Mouse (Mus musculus) lung, postnatal 0 days (tissue): ENCODE results near the gene Pdxdc1. TPM values are rescaled to one million over a fixed set of nuclear protein-coding genes. Genes with fewer than 3 reads are reported as not detected.
A peak's percentile ranks its signal among the peaks of the same experiment; 100 is the strongest.

Experiments used
- ATAC-seq: fragments of 200-750 bp; cut with Nextera tagmentation; 2 replicates; pipeline ENCODE4 v1.8.0; 2017; ENCODE audit warnings: moderate library complexity
- DNase-seq: peaks from one replicate; pipeline ENCODE4 v3.0.0-alpha.2; 2016; ENCODE audit warnings: low spot score
- H3K27ac ChIP-seq: fragments of 300-500 bp; sonication (generic); 2 replicates; pipeline ENCODE4 v1.5.1; 2014; ENCODE audit warnings: antibody characterized with exemption, mild to moderate bottlenecking, low read length, mixed read lengths
- H3K27me3 ChIP-seq: fragments of 300-500 bp; sonication (generic); replicated peaks from 2 replicates; pipeline ENCODE4 v1.6.1; 2014; ENCODE audit warnings: low read length, mixed read lengths; ENCODE audit not compliant: insufficient read depth
- H3K36me3 ChIP-seq: fragments of 300-500 bp; sonication (generic); 2 replicates; pipeline ENCODE4 v1.6.1; 2014; ENCODE audit warnings: low read length, mixed read lengths; ENCODE audit not compliant: insufficient read depth
- H3K4me1 ChIP-seq: fragments of 300-500 bp; sonication (generic); 2 replicates; pipeline ENCODE4 v1.6.1; 2014; ENCODE audit warnings: antibody characterized with exemption, low read depth, low read length, mixed read lengths; ENCODE audit not compliant: insufficient read depth
- H3K4me2 ChIP-seq: fragments of 300-500 bp; sonication (generic); replicated peaks from 2 replicates; pipeline ENCODE4 v1.6.1; 2014; ENCODE audit warnings: low read depth, mild to moderate bottlenecking, low read length, moderate library complexity, mixed read lengths
- H3K4me3 ChIP-seq: fragments of 300-500 bp; sonication (generic); 2 replicates; pipeline ENCODE4 v1.5.1; 2014; ENCODE audit warnings: low read depth, low read length
- H3K9ac ChIP-seq: fragments of 300-500 bp; sonication (generic); replicated peaks from 2 replicates; pipeline ENCODE4 v1.6.1; 2014; ENCODE audit warnings: low read depth, mild to moderate bottlenecking
- H3K9me3 ChIP-seq: fragments of 300-500 bp; sonication (generic); 2 replicates; pipeline ENCODE4 v1.6.1; 2016; ENCODE audit warnings: low read length, mixed read lengths
- CTCF ChIP-seq: IDR thresholded peaks from 2 replicates; pipeline ENCODE4 v1.5.1; 2016; ENCODE audit warnings: antibody characterized with exemption, mild to moderate bottlenecking
- EP300 ChIP-seq: IDR thresholded peaks from 2 replicates; pipeline ENCODE4 v1.6.1; 2016; ENCODE audit warnings: antibody characterized with exemption, mild to moderate bottlenecking, control low read depth
- WGBS: fragments of 180-500 bp; shearing (Covaris S2); extraction: QIAGEN DNeasy Blood & Tissue Kit; methylation state at CpG from one replicate; pipeline ENCODE4 v1.1.7; 2014; 5-methylcytosine and 5-hydroxymethylcytosine counted together
- polyA plus RNA-seq: library from polyadenylated mRNA; unstranded; fragments of >200 nt; fragmentation: Nextera tagmentation; extraction: Ambion mirVana; gene quantifications from 2 replicates; pipeline ENCODE4 v1.2.1, GENCODE M21; 2015

The Pdxdc1 gene
- polyA plus RNA-seq, 1 experiment from 2014 or later = 57.0 TPM

- H3K4me1 ChIP-seq = peaks cover 11% of the 10 kb centered on the region; the same call in 1 of the 2 replicates
- DNase-seq = peak; percentile 98
- peak; percentile 96 for ATAC-seq
- peak within 1 kb of the TSS; percentile 76 for H3K4me3 ChIP-seq
- no peaks in the 10 kb centered on the region for H3K9me3 ChIP-seq
- 0 out of 2 replicates have a peak, but pooled peaks cover 3% of the 10 kb centered on the region for H3K36me3 ChIP-seq
- 2% methylated on average over 58 of the region's 58 CpGs for WGBS
- TF ChIP-seq EP300 (no peak), CTCF (no peak; the same call in 1 of the 2 replicates)
- H3K4me2 ChIP-seq = peak within 1 kb of the TSS; percentile 81
- no peaks in the 10 kb centered on the region for H3K27me3 ChIP-seq
- peak within 1 kb of the TSS; percentile 88 for H3K27ac ChIP-seq
- peak within 1 kb of the TSS; percentile 83 for H3K9ac ChIP-seq
Measured at GRCm38 (mm10) chr16:13818560-13819393, 84.2 kb downstream of the Pdxdc1 start, which contains the start of gene Ntan1. Gene Ntan1, plus strand, starts transcription at chr16:13818845.

- Histone ChIP-seq H3K27me3 (no peaks in the 10 kb centered on the region), H3K4me3 (no peak overlapping the region), H3K9ac (no peak overlapping the region), H3K9me3 (no peaks in the 10 kb centered on the region), H3K4me1 (no peaks in the 10 kb centered on the region), H3K4me2 (no peak overlapping the region), H3K36me3 (peaks cover 15% of the 10 kb centered on the region), H3K27ac (no peak overlapping the region)
- no peak for ATAC-seq
- WGBS = 93% methylated on average over 3 of the region's 3 CpGs
- no peak for TF ChIP-seq CTCF
- no peak for TF ChIP-seq EP300
- DNase-seq = no peak
Measured at GRCm38 (mm10) chr16:13813200-13813599, 89.7 kb downstream of the Pdxdc1 start.

GRCm38 (mm10) chr16:13812152-13812551 is 90.8 kb downstream of the Pdxdc1 start:
- H3K27ac ChIP-seq = no peak overlapping the region
- ATAC-seq (no peak), DNase-seq (no peak)
- no peak overlapping the region for H3K9ac ChIP-seq
- H3K36me3 ChIP-seq = peaks cover 20% of the 10 kb centered on the region
- no peak for TF ChIP-seq EP300
- no peak for TF ChIP-seq CTCF
- WGBS = 91% methylated on average over 6 of the region's 6 CpGs
- H3K4me3 ChIP-seq = no peak overlapping the region
- H3K27me3 ChIP-seq = no peaks in the 10 kb centered on the region
- H3K4me2 ChIP-seq = no peak overlapping the region
- no peaks in the 10 kb centered on the region for H3K9me3 ChIP-seq
- H3K4me1 ChIP-seq = no peaks in the 10 kb centered on the region

- TF ChIP-seq CTCF = no peak
- no peak for TF ChIP-seq EP300
- no peak overlapping the region for H3K4me3 ChIP-seq
- no peak for DNase-seq
- H3K27ac ChIP-seq = no peak overlapping the region
- H3K9me3 ChIP-seq = no peaks in the 10 kb centered on the region
- H3K27me3 ChIP-seq = no peaks in the 10 kb centered on the region
- peaks cover 32% of the 10 kb centered on the region for H3K36me3 ChIP-seq
- no peak overlapping the region for H3K4me2 ChIP-seq
- no peak overlapping the region for H3K9ac ChIP-seq
- no peak for ATAC-seq
- H3K4me1 ChIP-seq = no peaks in the 10 kb centered on the region
- 91% methylated on average over 7 of the region's 7 CpGs for WGBS
Measured at GRCm38 (mm10) chr16:13808410-13808809, 94.5 kb downstream of the Pdxdc1 start.

GRCm38 (mm10) chr16:13807616-13808015 is 95.3 kb downstream of the Pdxdc1 start:
- WGBS = 64% methylated on average over 4 of the region's 4 CpGs
- no peak for DNase-seq
- H3K4me2 ChIP-seq = no peak overlapping the region

GRCm38 (mm10) chr16:13804666-13805065 is 98.3 kb downstream of the Pdxdc1 start:
- Histone ChIP-seq H3K36me3 (peaks cover 29% of the 10 kb centered on the region), H3K9ac (no peak overlapping the region), H3K4me1 (no peaks in the 10 kb centered on the region), H3K27ac (no peak overlapping the region), H3K27me3 (no peaks in the 10 kb centered on the region), H3K4me3 (no peak overlapping the region), H3K4me2 (no peak overlapping the region), H3K9me3 (no peaks in the 10 kb centered on the region)
- ATAC-seq (no peak), DNase-seq (no peak)
- WGBS = 84% methylated on average over 5 of the region's 5 CpGs
- no peak for TF ChIP-seq EP300
- TF ChIP-seq CTCF = no peak

More at GRCm38 (mm10) chr16:13807616-13808015, 95.3 kb downstream of the Pdxdc1 start:
- no peaks in the 10 kb centered on the region for H3K4me1 ChIP-seq
- H3K9ac ChIP-seq = no peak overlapping the region
- H3K27ac ChIP-seq = no peak overlapping the region
- H3K36me3 ChIP-seq = peaks cover 25% of the 10 kb centered on the region
- H3K27me3 ChIP-seq = no peaks in the 10 kb centered on the region
- no peak overlapping the region for H3K4me3 ChIP-seq
- TF ChIP-seq CTCF = no peak
- TF ChIP-seq EP300 = no peak
- H3K9me3 ChIP-seq = no peaks in the 10 kb centered on the region
- ATAC-seq = peak; percentile 40
